Mouse (Mus musculus): Measurements from ENCODE around the gene Dop1a.
A peak's percentile ranks its signal among the peaks of the same experiment; 100 is the strongest.

Dop1a gene

DNA sequence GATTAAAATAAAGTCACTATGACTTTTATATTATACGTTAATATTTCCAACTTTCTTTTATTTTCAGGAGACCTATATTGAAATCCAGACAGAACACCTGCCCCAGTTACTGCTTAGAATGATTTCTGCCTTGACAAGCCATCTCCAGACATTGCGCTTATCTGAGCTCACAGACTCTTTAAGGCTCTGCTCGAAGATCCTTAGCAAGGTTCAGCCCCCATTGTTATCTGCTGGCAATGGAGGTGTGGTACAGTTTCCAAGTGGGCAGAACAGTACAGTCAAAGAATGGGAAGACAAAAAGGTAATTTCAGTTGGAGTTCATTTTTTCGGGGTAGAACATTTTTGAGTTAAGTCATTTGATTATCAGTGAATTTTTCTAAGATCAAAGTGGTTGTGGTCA is 40.5 kb downstream of the Dop1a start:
- no peak for DNase-seq (ENCODE audit: low spot score in 2 of 2)

DNA sequence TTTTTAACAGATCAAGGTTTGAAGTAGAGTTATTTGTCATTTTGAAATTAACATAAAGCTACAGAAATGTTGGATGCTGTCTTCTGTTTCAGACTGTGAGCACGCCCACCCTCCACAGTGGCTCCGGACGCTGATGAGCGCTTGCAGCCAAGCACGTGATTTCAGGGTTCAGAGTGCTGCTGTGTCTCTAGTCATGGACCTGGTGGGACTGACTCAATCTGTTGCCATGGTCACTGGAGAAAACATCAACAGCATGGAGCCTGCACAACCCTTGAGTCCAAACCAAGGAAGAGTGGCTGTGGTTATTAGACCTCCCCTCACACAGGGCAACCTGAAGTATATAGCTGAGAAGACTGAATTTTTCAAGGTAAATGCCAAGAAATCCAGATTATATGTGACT is 46.8 kb downstream of the Dop1a start:
- DNase-seq (ENCODE audit: low spot score in 2 of 2): no peak

DNA sequence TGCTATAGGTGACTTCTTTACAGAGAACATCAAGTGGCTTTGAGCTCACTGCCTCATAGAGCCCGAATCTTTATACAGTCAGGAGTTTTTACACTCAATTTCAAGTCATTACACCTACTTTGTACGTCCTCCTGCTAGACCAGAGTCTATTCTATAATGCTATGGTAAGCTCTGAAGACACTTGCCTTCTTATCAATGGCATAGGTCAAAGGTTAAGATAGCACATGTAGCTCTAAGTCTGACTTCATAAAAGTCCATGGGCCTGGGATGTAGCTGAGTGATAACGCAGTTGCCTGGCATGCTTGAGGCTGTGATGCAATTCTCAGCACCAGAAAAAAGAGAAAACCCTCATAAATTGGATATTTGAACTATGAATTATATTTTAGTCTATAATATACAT is 47.4 kb downstream of the Dop1a start:
- no peak for DNase-seq (ENCODE audit: low spot score in 2 of 2)

DNA sequence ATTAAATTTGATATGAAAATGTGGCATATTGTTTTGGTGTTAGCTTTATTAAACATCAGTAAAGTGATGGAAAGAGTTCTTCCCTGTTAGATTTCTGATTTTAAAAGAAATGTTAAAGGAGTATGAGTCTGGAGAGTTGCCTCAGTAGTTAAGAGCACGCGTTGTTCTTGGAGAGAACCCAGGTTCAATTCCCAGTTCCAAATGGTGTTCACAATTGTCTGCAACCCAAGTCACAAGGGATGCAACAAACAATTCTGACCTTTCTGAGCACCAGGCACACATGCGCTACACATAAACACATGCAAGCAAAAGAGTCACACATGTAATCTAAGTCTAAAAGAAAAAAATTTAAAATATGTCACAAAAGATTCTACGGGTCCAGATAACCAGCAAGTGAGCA is 47.8 kb downstream of the Dop1a start:
- DNase-seq (ENCODE audit: low spot score in 2 of 2): no peak

DNA sequence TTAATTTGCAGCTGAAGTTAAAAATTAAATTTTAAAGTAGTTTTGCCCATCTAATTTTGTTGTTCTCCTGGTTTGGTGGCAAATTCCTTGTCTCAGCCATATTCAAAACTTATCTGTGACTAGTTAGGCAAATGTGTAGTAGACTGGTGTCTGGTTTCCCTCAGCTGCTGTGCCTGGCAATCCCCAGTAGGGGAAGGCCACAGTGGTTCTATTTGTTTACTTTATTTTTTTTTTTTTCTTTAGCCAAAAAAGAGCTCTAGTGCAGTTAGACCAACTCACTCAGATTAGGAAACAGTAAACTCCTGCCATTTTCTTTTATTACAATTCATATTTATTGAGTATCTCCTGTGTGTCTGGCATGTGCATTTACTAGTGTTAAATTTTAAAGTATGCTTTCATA is 55.4 kb downstream of the Dop1a start:
- DNase-seq (ENCODE audit: low spot score in 2 of 2): no peak

DNA sequence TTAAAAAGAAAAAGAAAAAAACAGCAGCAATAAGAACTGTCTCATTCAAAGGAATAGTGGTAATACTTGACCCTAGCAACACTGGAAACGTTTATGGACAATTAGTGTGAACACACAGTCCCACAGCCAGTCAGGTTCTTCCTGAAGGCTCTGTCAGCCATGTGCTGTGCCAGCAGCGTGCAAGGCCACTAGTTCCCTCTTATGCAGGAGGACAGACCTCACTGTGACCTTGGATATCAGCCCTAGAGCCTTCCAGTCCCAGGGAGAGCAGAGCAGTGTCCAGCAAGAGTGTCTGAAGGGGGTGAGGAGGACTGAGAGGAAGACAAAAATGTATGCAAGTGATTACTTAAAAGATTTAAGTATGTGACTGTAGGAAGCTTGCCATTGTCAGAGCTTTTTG is 58.6 kb downstream of the Dop1a start:
- DNase-seq (ENCODE audit: low spot score in 2 of 2): no peak

DNA sequence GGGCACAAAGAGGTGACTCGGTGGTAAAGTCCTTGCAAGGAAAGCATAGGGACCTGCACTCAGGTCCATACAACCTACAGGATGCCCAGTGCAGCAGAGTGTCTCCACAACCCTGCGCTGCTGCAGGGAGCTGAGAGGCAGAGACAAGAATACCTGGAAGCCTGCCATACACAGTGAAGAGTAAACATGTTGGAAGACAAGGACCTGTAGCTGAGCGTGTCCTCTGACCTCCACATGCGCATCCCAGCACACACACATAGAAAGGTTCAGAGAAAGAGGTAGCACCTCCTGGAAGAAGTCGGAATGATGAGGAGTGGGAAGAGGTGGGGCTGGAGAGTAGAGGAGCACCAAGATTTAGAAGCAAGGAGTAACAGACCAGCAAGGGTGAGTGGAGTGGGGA is 67.1 kb downstream of the Dop1a start:
- DNase-seq (ENCODE audit: low spot score in 2 of 2): no peak

DNA sequence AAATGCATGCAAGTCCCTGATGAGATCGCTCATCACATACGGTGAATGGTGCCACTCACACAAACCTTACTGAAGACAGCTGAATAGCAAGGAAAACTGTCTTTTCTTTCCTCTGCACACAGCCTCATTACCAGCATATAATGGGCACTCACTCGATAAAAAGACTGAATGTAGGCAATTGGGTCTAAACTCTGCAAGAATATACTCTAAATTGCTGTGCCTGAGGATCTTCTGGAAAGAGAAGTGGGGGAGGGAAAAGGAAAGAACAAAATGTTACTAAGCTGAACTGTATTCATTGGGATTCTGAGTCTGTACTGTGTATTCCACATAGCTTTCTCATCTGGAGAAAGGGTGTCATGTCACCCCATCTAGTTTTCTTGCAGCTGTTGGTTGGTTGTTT is 76.5 kb downstream of the Dop1a start:
- no peak for DNase-seq (ENCODE audit: low spot score in 2 of 2)

DNA sequence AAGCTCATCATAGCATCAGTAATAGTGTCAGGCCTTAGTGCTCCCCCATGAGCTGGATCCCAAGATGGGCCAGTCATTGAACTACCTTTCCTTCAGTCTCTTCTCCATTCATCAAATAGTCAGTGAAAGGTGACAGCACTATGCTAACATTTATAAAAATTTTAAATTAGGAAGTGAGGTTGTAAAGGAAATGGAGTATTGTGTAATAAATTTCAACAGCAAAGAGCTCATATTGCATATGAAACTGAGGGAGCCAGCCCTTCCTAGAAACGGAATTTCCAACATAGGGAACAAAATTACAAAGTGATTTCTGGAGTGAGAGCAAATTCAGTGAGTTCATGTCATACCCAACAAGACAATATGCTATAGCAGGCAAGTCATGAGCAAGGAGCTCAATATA is 77.6 kb downstream of the Dop1a start:
- no peak for DNase-seq (ENCODE audit: low spot score in 2 of 2)

DNA sequence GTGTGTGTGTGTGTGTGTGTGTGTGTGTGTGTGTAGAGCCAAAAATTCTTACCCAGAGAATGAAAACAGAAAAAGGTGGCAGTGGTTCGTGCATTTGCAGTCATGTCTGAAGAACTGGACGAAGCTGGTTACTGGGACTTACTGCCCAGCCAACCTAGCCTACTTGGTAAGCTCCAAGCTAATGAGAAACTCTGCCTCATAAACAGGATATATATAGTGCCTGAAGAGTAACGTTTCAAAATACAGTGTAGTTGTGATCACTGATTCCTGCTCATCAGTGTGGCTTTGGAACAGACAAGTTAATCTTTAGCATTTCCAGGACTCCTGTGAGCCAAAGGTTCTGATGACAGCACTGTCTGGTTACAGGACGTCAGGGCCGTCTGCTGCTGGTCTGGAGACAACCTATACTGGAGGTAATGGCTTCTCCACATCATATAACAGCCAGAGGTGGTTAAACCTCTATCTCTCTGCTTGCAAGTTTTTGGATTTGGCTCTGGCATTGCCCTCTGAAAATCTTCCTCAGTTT is 82.7 kb downstream of the Dop1a start:
- no peak for DNase-seq (ENCODE audit: low spot score in 2 of 2)

DNA sequence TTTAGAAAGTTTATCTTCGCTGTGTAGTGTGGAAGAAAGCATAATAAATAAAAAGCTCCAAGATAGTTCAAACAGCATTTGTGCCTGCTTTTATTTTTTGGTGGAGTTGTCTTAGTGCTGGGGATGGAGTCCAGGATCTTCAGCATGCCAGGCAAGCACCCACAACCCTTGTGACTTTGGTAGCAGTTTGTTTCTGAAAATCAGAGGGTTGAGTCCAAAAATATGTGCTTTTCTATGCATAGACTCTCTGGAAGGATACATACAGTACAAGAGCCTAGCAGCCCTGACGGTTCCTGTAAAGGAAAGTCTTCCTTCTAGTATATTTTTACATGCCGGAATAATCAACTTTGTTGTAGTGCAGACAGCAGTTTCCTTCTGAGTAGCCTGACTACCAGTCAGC is 83.8 kb downstream of the Dop1a start:
- no peak for DNase-seq (ENCODE audit: low spot score in 2 of 2)

DNA sequence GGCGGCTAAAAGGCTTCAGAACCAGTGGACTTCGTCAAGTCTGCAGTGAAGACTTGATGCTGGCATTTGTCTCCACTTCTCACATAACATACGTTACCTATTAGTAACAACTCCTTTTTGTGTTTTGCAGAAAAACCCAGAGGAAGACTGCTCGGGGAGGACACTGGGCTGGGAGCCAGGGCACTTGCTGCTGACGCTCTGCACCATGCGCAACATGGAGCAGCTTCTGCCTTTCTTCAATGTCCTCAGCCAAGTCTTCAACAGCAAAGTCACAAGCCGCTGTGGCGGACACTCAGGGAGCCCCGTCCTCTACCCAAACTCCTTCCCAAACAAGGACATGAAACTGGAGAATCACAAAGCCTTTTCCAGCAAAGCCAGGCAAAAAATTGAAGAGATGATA is 86.9 kb downstream of the Dop1a start:
- DNase-seq (ENCODE audit: low spot score in 2 of 2): no peak

DNA sequence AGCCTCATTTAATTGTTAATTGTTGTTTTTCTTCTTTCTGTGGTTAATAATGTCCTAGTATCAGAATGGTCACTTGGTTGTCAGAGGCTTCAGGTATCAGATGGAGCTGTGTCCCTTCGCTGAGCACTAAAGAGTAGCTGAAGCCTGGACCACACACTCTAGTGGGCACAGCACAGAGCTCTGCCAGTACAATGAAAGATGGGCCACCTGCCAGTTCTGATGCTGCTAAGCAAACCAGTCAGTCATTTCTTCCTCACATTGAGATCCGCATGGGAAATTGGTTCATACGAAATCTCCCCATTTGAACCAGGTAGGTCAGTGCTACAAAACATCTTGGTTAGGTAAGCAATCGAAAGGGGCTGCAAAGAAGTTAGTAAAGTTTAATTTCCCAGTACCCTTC is 87.7 kb downstream of the Dop1a start:
- no peak for DNase-seq (ENCODE audit: low spot score in 2 of 2)

DNA sequence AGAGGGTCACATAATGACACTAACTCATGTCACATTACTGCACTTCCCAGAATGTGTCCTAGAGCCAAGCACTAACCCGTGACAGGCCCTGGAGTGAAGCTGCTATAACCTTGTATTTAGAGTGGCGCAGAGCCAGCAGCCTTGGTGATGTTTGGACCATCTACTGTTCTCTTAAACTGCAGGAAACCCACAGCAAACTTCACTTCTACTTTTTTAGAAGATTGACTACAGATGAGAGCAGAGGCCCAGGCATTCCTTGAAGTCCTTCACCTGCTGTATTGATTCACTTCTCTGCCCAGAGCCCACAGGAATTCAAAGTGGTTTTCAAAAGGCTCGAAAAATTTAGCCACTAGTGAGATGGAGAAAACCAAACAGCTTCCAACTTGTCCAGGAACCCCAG is 93.6 kb downstream of the Dop1a start:
- no peak for DNase-seq (ENCODE audit: low spot score in 2 of 2)

DNA sequence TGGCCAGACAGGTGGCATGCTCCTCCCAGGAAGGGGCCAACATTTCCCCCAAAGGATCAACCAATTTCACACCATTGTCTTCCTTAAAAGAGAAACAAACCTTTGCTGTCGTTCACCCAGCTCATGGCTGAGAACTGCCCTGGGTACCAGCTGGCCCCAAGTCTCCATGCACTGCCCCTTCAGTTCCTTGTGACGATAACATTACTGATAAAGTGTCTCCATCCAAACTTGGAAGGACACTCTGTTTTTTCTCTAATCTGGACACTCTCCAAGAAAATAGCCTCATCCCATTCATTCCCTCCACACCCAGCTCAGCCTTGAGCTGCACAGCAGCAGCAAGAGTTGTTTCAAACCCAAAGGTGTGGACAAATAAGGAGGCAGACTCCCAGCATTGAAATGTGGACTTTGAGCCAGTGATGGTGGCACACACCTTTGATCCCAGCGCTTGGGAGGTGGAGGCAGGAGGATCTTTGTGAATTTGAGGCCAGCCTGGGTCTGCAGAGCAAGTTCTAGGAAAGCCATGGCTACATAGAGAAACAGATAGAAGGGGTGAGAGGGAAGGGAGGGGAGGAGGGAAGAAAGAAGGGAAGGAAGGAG is 102.5 kb downstream of the Dop1a start:
- no peak for DNase-seq (ENCODE audit: low spot score in 2 of 2)

DNA sequence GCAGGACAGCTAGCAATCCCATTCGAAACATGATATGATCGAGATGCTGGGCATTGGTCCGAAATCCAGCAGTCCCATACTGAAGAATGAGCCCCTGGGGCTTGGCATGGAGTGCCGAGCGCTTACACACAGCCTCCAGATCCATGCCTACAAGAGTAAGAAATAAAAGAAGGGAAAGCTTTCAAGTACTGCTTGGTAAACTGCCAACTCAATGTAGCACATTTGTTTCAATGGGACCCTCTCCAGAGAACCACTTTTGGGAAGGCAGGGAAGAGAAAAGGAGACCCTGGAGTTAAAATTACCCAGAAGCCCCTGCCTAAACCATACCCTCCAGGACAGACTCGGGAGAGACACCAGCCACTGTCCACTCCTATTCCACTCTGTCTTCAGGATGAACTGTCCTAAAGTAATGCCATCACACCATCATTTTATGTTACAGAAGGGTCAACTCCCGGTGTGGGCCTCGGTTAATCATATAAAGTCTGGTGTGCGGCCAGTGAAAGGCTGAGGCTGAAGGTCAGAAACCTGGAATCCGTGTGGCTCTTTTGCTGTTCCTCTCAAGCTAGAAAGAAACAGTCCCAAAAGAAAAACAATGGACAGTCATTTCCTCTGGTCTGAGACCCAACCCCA is 103.4 kb downstream of the Dop1a start:
- no peak for DNase-seq (ENCODE audit: low spot score in 2 of 2)

DNA sequence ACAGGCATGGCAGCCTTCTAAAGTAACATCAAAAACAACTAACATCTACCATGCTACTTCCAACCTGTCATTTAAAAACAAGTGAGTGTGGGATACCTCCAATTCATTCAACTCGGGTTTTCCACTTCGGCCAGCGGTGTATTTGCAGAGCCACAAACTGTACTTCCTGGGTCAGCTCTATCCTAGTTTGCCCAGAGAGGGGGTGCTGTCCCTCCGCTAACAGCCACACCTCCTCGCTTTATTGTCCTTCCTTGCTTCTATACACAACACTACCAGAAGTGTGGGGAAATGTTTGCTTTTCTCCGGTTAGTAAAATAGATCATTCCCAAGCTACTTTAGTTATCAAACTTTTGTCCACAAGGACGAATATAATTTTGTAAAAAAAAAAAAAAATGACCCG is 104.0 kb downstream of the Dop1a start:
- DNase-seq (ENCODE audit: low spot score in 2 of 2): no peak

DNA sequence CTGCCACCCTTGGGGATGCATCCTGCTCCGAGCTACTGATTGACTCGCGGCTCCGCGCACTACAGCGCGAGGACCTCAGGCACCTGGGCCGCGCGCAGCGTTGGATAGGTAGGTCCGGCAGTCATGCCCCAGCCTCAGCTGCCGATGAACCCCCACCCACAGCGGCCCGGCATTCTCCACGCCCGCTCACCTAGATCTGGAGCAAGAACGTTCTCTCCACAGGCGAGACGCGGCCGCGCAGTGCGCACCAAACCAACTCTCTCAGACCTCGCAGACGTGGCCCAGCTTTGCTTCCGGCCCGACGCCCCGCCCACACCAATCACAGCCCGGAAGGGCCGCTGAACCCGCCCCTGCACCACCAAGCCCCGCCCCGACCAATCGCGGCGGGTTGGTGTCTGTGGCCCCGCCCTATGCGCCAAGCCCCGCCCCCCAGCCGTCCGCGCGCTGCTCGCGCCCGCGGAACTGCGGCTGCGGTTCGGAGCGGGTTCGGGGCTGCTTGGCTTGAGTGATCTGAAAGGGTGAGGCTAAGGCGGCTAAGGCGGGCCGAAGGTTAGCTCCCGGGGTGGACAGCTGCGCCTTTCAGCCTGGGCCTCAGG is 104.7 kb downstream of the Dop1a start, which contains the start of the genes Pgm3 and Rwdd2a:
Pgm3 (minus strand) TSS at position 303 of the 596 bp plus-strand sequence.
Rwdd2a (plus strand) TSS at position 452 of the 596 bp plus-strand sequence.
- peak; percentile 90 to 93 for DNase-seq (ENCODE audit: low spot score in 2 of 2)

DNA sequence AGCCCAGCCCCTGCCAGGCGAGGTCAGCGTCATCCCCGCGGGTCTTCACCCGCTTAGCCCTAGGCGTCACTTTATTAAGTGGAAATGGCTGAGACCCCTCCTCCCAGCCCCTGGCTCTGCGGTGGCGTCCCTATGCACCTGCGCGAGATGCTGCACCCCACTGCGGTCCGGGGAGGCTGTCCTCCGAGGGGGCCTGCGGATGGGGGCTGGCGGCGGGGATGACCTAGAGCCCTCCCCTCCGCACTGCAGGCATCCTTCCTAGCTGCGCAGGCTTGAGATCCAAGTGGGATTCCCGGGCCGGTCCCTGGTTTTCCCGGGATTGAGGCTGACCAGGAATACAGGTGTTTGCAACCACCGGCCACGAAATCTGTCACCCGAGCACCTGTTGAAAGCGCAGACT is 105.2 kb downstream of the Dop1a start:
- DNase-seq (ENCODE audit: low spot score in 2 of 2): peak in 1 of 2 experiments; percentile 25

DNA sequence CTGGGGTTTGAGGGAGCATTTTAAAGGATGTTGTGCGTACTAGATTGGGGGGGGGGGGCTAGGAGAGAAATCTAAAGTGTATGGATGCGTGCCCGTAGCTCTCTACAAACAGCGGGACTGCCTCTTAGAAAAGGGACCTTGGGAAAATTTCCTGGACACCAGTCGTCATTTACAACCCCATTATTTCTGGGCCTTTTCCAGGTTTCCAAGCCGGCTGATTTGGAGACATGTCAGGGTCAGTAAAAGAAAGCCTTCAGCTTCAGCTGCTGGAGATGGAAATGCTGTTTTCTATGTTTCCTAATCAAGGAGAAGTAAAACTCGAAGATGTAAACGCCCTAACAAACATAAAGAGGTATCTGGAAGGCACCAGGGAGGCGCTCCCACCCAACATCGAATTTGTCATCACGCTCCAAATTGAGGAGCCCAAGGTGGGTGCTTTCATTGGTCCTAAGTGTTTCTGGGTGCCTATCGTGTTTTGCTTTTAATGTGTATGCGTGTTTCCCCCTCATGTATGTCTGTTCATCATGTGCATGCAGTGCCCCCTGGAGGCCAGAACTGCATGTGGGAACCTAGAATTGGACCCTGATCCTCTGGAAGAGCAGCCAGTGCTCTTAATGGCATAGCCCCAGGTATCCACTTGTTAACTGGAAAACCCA is 105.8 kb downstream of the Dop1a start:
- peak; percentile 69 to 81 for DNase-seq (ENCODE audit: low spot score in 2 of 2)

DNA sequence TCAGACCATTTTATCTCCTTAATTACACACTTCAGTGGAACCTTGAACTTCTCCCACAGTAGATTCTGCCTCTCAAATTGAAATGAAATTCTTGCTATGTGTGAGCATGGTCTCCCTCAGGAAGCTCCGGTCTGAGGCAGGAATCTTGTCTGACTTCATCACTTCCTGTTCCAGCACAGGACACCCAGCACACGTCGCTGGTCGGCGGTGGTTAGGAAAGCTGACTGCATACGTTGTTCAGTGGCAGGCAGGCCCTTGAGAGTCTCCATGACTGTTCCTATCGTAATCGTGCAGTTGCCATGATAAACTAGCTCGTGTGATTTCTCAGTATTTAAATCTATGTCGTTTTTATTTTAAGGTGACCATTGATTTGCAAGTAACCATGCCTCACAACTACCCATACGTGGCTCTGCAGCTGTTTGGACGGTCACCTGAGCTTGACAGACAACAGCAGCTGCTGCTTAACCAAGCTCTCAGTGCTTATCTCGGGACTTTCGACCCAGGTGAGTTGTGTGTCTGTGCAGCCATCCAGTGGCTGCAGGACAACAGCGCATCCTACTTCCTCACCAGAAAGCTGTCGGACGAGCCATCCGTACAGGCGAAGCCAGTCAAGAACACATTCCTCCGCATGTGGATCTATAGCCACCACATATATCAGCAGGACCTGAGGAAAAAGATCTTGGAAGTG is 106.8 kb downstream of the Dop1a start:
- no peak for DNase-seq (ENCODE audit: low spot score in 2 of 2)

DNA sequence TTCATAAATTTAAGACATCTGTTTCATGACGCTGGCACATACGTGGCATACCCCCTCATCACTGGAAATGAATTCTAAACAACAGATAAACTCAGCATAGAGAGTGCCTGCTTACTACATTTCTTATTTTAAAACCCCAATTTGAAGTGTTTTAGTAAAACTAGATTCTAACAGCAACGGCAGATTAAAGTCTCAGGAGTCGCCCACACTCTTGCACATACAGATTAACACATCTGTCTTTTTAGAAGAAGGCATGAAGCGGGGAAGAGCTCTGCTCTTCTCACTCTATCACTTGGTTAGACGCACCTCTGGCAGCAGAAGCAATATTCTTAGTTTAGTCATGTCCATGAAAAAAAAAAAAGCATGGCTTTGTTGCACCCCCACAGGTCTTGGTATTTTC is 108.2 kb downstream of the Dop1a start:
- DNase-seq (ENCODE audit: low spot score in 2 of 2): no peak
